Mouse (Mus musculus) heart, embryonic 14.5 days (tissue): ENCODE results near the gene Rnf111. TPM values are rescaled to one million over a fixed set of nuclear protein-coding genes. Genes with fewer than 3 reads are reported as not detected.

Experiments used
- ATAC-seq: fragments of 200-750 bp; cut with Nextera tagmentation; 2 replicates; pipeline ENCODE4 v1.8.0; 2017; ENCODE audit warnings: low read depth, moderate TSS enrichment; ENCODE audit not compliant: insufficient number of reproducible peaks, insufficient read depth, low FRiP score
- H3K27ac ChIP-seq, 2 experiments: fragments of 200-500 bp in 1 of 2; fragments of 300-500 bp in 1 of 2; sonication (generic) in 1 of 2; replicated peaks in 1 of 2; 2 replicates each; pipeline ENCODE4 v1.5.1; 2012 to 2014; ENCODE audit warnings: low read depth in 2 of 2, low read length in 2 of 2, control low read depth in 1 of 2, mild to moderate bottlenecking in 1 of 2, mixed read lengths in 1 of 2; ENCODE audit not compliant: control insufficient read depth in 1 of 2, insufficient read depth in 1 of 2
- H3K27me3 ChIP-seq: fragments of 300-500 bp; sonication (generic); 2 replicates; pipeline ENCODE4 v1.6.1; 2014; ENCODE audit warnings: mild to moderate bottlenecking, low read length, control low read depth; ENCODE audit not compliant: control insufficient read depth, insufficient read depth
- H3K36me3 ChIP-seq: fragments of 300-500 bp; sonication (generic); 2 replicates; pipeline ENCODE4 v1.6.1; 2014; ENCODE audit warnings: mild to moderate bottlenecking, control low read depth, low read length, mixed read lengths; ENCODE audit not compliant: control insufficient read depth, insufficient read depth
- H3K4me1 ChIP-seq, 2 experiments: fragments of 200-500 bp in 1 of 2; fragments of 300-500 bp in 1 of 2; sonication (generic) in 1 of 2; 2 replicates each; pipeline ENCODE4 v1.6.1; 2012 to 2014; ENCODE audit warnings: low read length in 2 of 2, control low read depth in 1 of 2, mixed read lengths in 1 of 2; ENCODE audit not compliant: control insufficient read depth in 2 of 2, insufficient read depth in 2 of 2
- H3K4me2 ChIP-seq: fragments of 300-500 bp; sonication (generic); 2 replicates; pipeline ENCODE4 v1.6.1; 2014; ENCODE audit warnings: mild to moderate bottlenecking, low read length
- H3K4me3 ChIP-seq, 2 experiments: fragments of 200-500 bp in 1 of 2; fragments of 300-500 bp in 1 of 2; sonication (generic) in 1 of 2; 2 replicates each; pipeline ENCODE4 v1.5.1; 2012 to 2014; ENCODE audit warnings: low read length in 2 of 2, mild to moderate bottlenecking in 2 of 2, control low read depth in 1 of 2, low read depth in 1 of 2, moderate library complexity in 1 of 2; ENCODE audit not compliant: control insufficient read depth in 1 of 2, insufficient read depth in 1 of 2
- H3K9ac ChIP-seq: fragments of 300-500 bp; sonication (generic); 2 replicates; pipeline ENCODE4 v1.6.1; 2014; ENCODE audit warnings: mild to moderate bottlenecking, low read length
- H3K9me3 ChIP-seq: fragments of 300-500 bp; sonication (generic); 2 replicates; pipeline ENCODE4 v1.6.1; 2016; ENCODE audit warnings: low read length, control low read depth; ENCODE audit not compliant: control insufficient read depth
- WGBS: fragments of 180-500 bp; shearing (Covaris S2); extraction: QIAGEN DNeasy Blood & Tissue Kit; methylation state at CpG from one replicate; pipeline ENCODE4 v1.1.7; 2014; 5-methylcytosine and 5-hydroxymethylcytosine counted together
- polyA plus RNA-seq: library from polyadenylated mRNA; unstranded; fragments of >200 nt; fragmentation: Nextera tagmentation; extraction: Ambion mirVana; gene quantifications from 2 replicates; pipeline ENCODE4 v1.2.1, GENCODE M21; 2014

The Rnf111 gene
- polyA plus RNA-seq, 1 experiment from 2014 or later, result 22.8 TPM

GRCm38 (mm10) chr9:70511681-70512080 is 8.2 kb upstream of the Rnf111 start:
- 61% methylated on average over 7 of the region's 7 CpGs for WGBS
- Histone ChIP-seq H3K4me2 (no peak overlapping the region), H3K9ac (no peak overlapping the region), H3K27ac (no peak overlapping the region), H3K4me1 (no peaks in the 10 kb centered on the region; a peak in 1 of 4 replicates), H3K27me3 (no peaks in the 10 kb centered on the region), H3K4me3 (no peak overlapping the region), H3K9me3 (no peaks in the 10 kb centered on the region), H3K36me3 (no peaks in the 10 kb centered on the region)
- no peak for ATAC-seq

GRCm38 (mm10) chr9:70510998-70511583 is 7.6 kb upstream of the Rnf111 start:
- WGBS, result 51% methylated on average over 10 of the region's 10 CpGs
- H3K4me1 ChIP-seq, result no peaks in the 10 kb centered on the region; a peak in 1 of 4 replicates
- ATAC-seq, result no peak
- H3K27ac ChIP-seq, result no peak overlapping the region
- no peaks in the 10 kb centered on the region for H3K36me3 ChIP-seq
- H3K27me3 ChIP-seq, result no peaks in the 10 kb centered on the region
- H3K4me2 ChIP-seq, result no peak overlapping the region
- no peak overlapping the region for H3K9ac ChIP-seq
- H3K9me3 ChIP-seq, result no peaks in the 10 kb centered on the region
- H3K4me3 ChIP-seq, result no peak overlapping the region

GRCm38 (mm10) chr9:70509906-70510525 is 6.5 kb upstream of the Rnf111 start:
- H3K27ac ChIP-seq, result no peak overlapping the region

GRCm38 (mm10) chr9:70506787-70507186 is 3.3 kb upstream of the Rnf111 start:
- ATAC-seq, result no peak
- Histone ChIP-seq H3K9me3 (no peaks in the 10 kb centered on the region), H3K4me3 (no peak overlapping the region), H3K36me3 (0 out of 2 replicates have a peak, but pooled peaks cover 1% of the 10 kb centered on the region), H3K27ac (no peak overlapping the region), H3K9ac (no peak overlapping the region), H3K4me1 (peaks cover 2 to 9% of the 10 kb centered on the region in 2 experiments), H3K4me2 (no peak overlapping the region), H3K27me3 (no peaks in the 10 kb centered on the region)
- 66% methylated on average over 8 of the region's 8 CpGs for WGBS

More at GRCm38 (mm10) chr9:70509906-70510525, 6.5 kb upstream of the Rnf111 start:
- Histone ChIP-seq H3K9me3 (no peaks in the 10 kb centered on the region), H3K4me2 (no peak overlapping the region), H3K27me3 (no peaks in the 10 kb centered on the region), H3K36me3 (no peaks in the 10 kb centered on the region), H3K4me1 (no peaks in the 10 kb centered on the region; a peak in 1 of 4 replicates), H3K9ac (no peak overlapping the region), H3K4me3 (no peak overlapping the region)
- WGBS, result 52% methylated on average over 4 of the region's 4 CpGs
- ATAC-seq, result no peak

GRCm38 (mm10) chr9:70506186-70506585 is 2.7 kb upstream of the Rnf111 start:
- no peak overlapping the region for H3K27ac ChIP-seq
- H3K36me3 ChIP-seq, result 0 out of 2 replicates have a peak, but pooled peaks cover 5% of the 10 kb centered on the region
- H3K4me2 ChIP-seq, result no peak overlapping the region
- no peak for ATAC-seq
- H3K9ac ChIP-seq, result no peak overlapping the region
- H3K4me3 ChIP-seq, result no peak overlapping the region
- no peaks in the 10 kb centered on the region for H3K27me3 ChIP-seq
- no peaks in the 10 kb centered on the region for H3K9me3 ChIP-seq
- H3K4me1 ChIP-seq, result peaks cover 2 to 9% of the 10 kb centered on the region in 2 experiments
- 60% methylated on average over 2 of the region's 2 CpGs for WGBS

- Histone ChIP-seq H3K4me3 (peak overlapping the region; percentile 82 to 90), H3K27me3 (no peaks in the 10 kb centered on the region), H3K36me3 (peaks cover 20% of the 10 kb centered on the region; the same call in 1 of the 2 replicates), H3K9ac (peak overlapping the region; percentile 95), H3K4me1 (peaks cover 2 to 18% of the 10 kb centered on the region in 2 experiments; a peak in 3 of 4 replicates), H3K27ac (peak overlapping the region; percentile 98), H3K4me2 (peak overlapping the region; percentile 79), H3K9me3 (no peaks in the 10 kb centered on the region)
- ATAC-seq, result peak; percentile 91
- under 1% methylated on average over 51 of the region's 70 CpGs for WGBS
Observed at GRCm38 (mm10) chr9:70503015-70503603, 416 bp downstream of the Rnf111 start.

- peaks cover 2 to 20% of the 10 kb centered on the region in 2 experiments; a peak in 3 of 4 replicates for H3K4me1 ChIP-seq
- H3K27ac ChIP-seq, result peak overlapping the region; percentile 98
- no peaks in the 10 kb centered on the region for H3K9me3 ChIP-seq
- peak overlapping the region; percentile 82 to 90 for H3K4me3 ChIP-seq
- H3K27me3 ChIP-seq, result no peaks in the 10 kb centered on the region
- WGBS, result 30% methylated on average over 10 of the region's 10 CpGs
- H3K4me2 ChIP-seq, result peak overlapping the region; percentile 79
- no peak for ATAC-seq
- H3K36me3 ChIP-seq, result peaks cover 21% of the 10 kb centered on the region; the same call in 1 of the 2 replicates
- H3K9ac ChIP-seq, result peak overlapping the region; percentile 95
Observed at GRCm38 (mm10) chr9:70502284-70503014, 1.1 kb downstream of the Rnf111 start.
